ENCODE assay signal across 8 mouse cellular contexts in the genomic region with DNA sequence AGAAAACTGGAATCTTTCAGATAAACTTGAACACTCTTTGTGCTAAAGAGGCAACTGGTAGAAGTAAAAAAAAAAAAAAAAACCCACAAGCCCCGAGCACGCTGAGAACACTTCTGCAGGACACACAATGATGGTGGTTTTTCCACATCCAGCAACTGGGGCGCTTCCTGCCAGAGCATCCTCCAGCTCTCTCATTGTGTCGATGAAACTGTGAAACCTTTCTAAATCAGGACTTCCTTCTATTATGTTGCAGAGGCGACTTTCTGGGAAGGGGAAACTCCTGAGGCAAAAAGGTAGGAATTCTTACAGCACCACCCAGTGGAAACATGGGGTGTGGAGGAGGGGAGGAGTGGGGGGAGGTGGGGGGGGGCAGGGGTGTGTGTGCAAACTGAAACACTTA. TPM values are rescaled to one million over a fixed set of nuclear protein-coding genes. Genes with fewer than 3 reads are reported as not detected.
A peak's percentile ranks its signal among the peaks of the same experiment; 100 is the strongest.
DNase-seq lines count a peak whose midpoint lies in the region; ATAC-seq and TF ChIP-seq lines count a peak whose summit lies in the region.

No protein-coding gene starts in this region.

- H3K4me3 ChIP-seq in kidney, postnatal 0 days (replicated peaks; ENCODE audit: low read depth, low read length) = no peak overlapping the region

- no peaks in the 10 kb centered on the region for H3K9me3 ChIP-seq in kidney, postnatal 0 days (replicated peaks; ENCODE audit: low read length)

- ATAC-seq in frontal cortex, adult (ENCODE audit: low TSS enrichment) = peak; percentile 56; the same call in 1 of the 2 replicates
- no peak for ATAC-seq in kidney, postnatal 0 days (replicated peaks; ENCODE audit: low FRiP score, low read depth)

- H3K4me1 ChIP-seq in kidney, postnatal 0 days (replicated peaks; ENCODE audit: insufficient read depth, low read length) = peaks cover 17% of the 10 kb centered on the region

- no peaks in the 10 kb centered on the region for H3K27me3 ChIP-seq in kidney, postnatal 0 days (ENCODE audit: insufficient read depth, low read length)

- peak; percentile 44; the same call in 1 of the 2 replicates for TF ChIP-seq CTCF in kidney, postnatal 0 days (IDR thresholded peaks at IDR 0.05; ENCODE audit: low read depth)

- H3K9ac ChIP-seq in kidney, postnatal 0 days (ENCODE audit: low read depth, low read length) = no peak overlapping the region

- no peak for DNase-seq in frontal cortex, postnatal 25 days (ENCODE audit: low spot score in 2 of 2)
- peak; percentile 54 for DNase-seq in thymus, postnatal 14 days
- no peak for DNase-seq in thymus, postnatal 10 days (ENCODE audit: low spot score in 2 of 2)
- DNase-seq in kidney, postnatal 0 days (ENCODE audit: low spot score) = peak; percentile 75
- peak; percentile 30 to 49 for DNase-seq in thymus, postnatal 36 days
- no peak for DNase-seq in urinary bladder, postnatal 14 days (ENCODE audit: low spot score)
- DNase-seq in embryo, embryonic 10 days (ENCODE audit: low spot score) = no peak

- H3K36me3 ChIP-seq in kidney, postnatal 0 days (ENCODE audit: insufficient read depth, low read length) = no peaks in the 10 kb centered on the region

- 37% methylated on average over 5 of the region's 5 CpGs for WGBS in kidney, postnatal 0 days

- H3K4me2 ChIP-seq in kidney, postnatal 0 days (ENCODE audit: low read length) = no peak overlapping the region

- peak overlapping the region; percentile 70; the same call in 1 of the 2 replicates for H3K27ac ChIP-seq in kidney, postnatal 0 days

RNA-seq across cellular contexts. Expression of a gene that starts 13.2 kb away (rescaled TPM):
- 50.2 and 53.9 TPM in 2 replicates for polyA plus RNA-seq in kidney, postnatal 0 days (2015; fragmentation: Nextera tagmentation; extraction: Ambion mirVana)

Comparison
In these comparisons a context has a peak if more than half of its experiments do, and no peak if none do; other contexts are left out.
1. DNase-seq: peak in thymus, postnatal 14 days (single experiment), kidney, postnatal 0 days (single experiment) and thymus, postnatal 36 days (2 of 2); none in frontal cortex, postnatal 25 days (0 of 2), thymus, postnatal 10 days (0 of 2), urinary bladder, postnatal 14 days (single experiment) and embryo, embryonic 10 days (single experiment).